Mouse (Mus musculus) olfactory bulb, adult 2 months (tissue): ENCODE data around the gene Mapkapk2. TPM values are rescaled to one million over a fixed set of nuclear protein-coding genes. Genes with fewer than 3 reads are reported as not detected.
"Not testable (repeated sequence)": the region's sequence is repeated elsewhere in the genome, so short reads cannot be mapped to it uniquely, and the experiment has no call there.

ENCODE experiments used
- H3K27ac ChIP-seq: fragments of 200-500 bp; 2 replicates; pipeline ENCODE4 v1.5.1; 2012; ENCODE audit warnings: low read depth, low read length; ENCODE audit not compliant: insufficient read depth
- H3K4me1 ChIP-seq: fragments of 200-500 bp; 2 replicates; pipeline ENCODE4 v1.6.1; 2012; ENCODE audit warnings: low read length; ENCODE audit not compliant: control insufficient read depth, insufficient read depth
- H3K4me3 ChIP-seq: fragments of 200-500 bp; 2 replicates; pipeline ENCODE4 v1.5.1; 2012; ENCODE audit warnings: mild to moderate bottlenecking, low read depth, low read length, moderate library complexity; ENCODE audit not compliant: insufficient read depth
- CTCF ChIP-seq: fragments of 200-500 bp; IDR thresholded peaks from 2 replicates; pipeline ENCODE4 v1.5.1; 2012; ENCODE audit warnings: low read depth, mild to moderate bottlenecking, low read length, moderate library complexity; ENCODE audit not compliant: insufficient read depth
- POLR2A ChIP-seq: fragments of 200-500 bp; IDR thresholded peaks from 2 replicates; pipeline ENCODE4 v1.6.1; 2012; ENCODE audit warnings: mild to moderate bottlenecking, low read depth, low read length, moderate library complexity; ENCODE audit not compliant: insufficient read depth
- WGBS: fragments of 180-500 bp; shearing (Covaris S2); methylation state at CpG from one replicate; pipeline ENCODE4 v1.1.7; 2018; 5-methylcytosine and 5-hydroxymethylcytosine counted together
- polyA plus RNA-seq: library from polyadenylated mRNA; stranded (reverse); fragments of >200 nt; gene quantifications from 2 replicates; pipeline ENCODE4 v1.2.4, GENCODE M21; 2012; ENCODE audit warnings: low replicate concordance; ENCODE audit not compliant: missing spikeins, insufficient read depth, insufficient read length

Gene Mapkapk2
- polyA plus RNA-seq = not detected in 2 replicates

GRCm38 (mm10) chr1:131097700-131098094, at the start of gene Mapkapk2:
Gene Mapkapk2, minus strand, starts transcription at chr1:131097826.
- Histone ChIP-seq H3K4me3 (peak within 1 kb of the TSS; percentile 58), H3K4me1 (peaks cover 13% of the 10 kb centered on the region; the same call in 1 of the 2 replicates), H3K27ac (peak within 1 kb of the TSS; percentile 28; the same call in 1 of the 2 replicates)
- TF ChIP-seq CTCF (no peak), POLR2A (peak; percentile 59; the same call in 1 of the 2 replicates)
- WGBS = under 1% methylated on average over 32 of the region's 32 CpGs

DNA sequence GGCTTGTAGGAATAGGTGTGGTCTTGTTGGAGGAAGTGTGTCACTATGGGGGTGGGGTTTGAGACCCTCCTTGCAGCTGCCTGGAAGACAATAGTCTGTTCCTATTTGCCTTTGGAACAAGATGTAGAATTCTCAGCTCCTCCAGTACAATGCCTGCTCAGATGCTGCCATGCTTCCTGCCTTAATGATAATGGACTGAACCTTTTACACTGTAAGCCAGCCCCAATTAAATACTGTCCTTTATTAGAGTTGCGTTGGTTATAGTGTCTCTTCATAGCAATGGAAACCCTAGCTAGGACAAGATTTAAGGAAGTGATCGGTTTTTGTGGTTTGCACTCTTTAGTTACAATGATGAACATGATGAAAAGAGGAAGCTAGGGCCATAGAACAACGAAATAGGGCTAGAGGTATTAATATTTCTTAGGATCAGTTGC, 48.6 kb upstream of the Mapkapk2 start:
- TF ChIP-seq CTCF = no peak
- no peak for TF ChIP-seq POLR2A
- 77% methylated on average over 3 of the region's 3 CpGs for WGBS
- Histone ChIP-seq H3K4me3 (no peak overlapping the region), H3K4me1 (no peaks in the 10 kb centered on the region), H3K27ac (no peak overlapping the region)

DNA sequence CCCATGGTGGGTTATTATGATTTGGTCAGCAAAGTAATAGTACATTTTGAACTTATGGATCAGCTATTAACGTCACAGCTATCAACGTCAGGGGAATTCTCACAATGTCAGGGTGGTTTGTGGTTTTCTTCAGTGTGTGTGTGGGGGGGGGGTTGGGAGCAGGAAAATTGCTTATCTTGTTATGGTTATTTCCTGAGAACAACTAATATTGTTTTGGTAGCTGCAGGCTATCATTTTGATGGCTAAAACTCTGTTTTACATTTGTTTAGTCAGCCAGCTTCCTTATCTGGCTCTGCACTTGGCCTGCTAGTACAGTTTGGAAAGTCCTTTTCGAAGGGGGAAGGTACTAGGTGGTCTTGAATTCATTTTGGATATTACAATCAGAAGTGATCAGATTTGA, 47.6 kb upstream of the Mapkapk2 start:
- 94% methylated on average over 3 of the region's 3 CpGs for WGBS
- H3K4me1 ChIP-seq, H3K27ac ChIP-seq, H3K4me3 ChIP-seq: not testable (repeated sequence)

GRCm38 (mm10) chr1:131142472-131142871, 44.8 kb upstream of the Mapkapk2 start:
- 97% methylated on average over 1 of the region's 1 CpGs for WGBS
- Histone ChIP-seq H3K27ac (no peak overlapping the region), H3K4me3 (no peak overlapping the region), H3K4me1 (no peaks in the 10 kb centered on the region)
- TF ChIP-seq CTCF (no peak), POLR2A (no peak)

DNA sequence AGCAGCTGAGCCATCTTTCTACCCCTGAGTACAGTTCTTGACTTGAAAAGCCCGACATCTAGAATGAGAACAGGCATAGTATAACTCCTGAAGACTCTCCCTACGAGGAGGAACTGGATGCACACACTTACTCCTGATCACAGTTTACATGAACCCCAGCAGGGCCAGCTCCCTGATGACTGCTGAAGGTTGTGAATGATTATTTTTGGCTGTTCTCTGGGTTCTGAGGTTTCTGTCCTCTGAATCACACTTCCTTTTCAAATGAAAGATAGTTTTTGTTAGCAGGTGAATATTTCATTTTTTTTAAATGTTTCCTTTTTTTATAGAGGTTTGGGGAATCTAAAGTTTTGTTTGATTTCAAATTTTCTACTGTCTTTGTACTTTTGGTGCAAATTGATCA, 43.8 kb upstream of the Mapkapk2 start:
- 80% methylated on average over 2 of the region's 2 CpGs for WGBS
- no peak overlapping the region for H3K4me3 ChIP-seq
- no peaks in the 10 kb centered on the region for H3K4me1 ChIP-seq
- no peak overlapping the region for H3K27ac ChIP-seq
- TF ChIP-seq CTCF (no peak), POLR2A (no peak)

DNA sequence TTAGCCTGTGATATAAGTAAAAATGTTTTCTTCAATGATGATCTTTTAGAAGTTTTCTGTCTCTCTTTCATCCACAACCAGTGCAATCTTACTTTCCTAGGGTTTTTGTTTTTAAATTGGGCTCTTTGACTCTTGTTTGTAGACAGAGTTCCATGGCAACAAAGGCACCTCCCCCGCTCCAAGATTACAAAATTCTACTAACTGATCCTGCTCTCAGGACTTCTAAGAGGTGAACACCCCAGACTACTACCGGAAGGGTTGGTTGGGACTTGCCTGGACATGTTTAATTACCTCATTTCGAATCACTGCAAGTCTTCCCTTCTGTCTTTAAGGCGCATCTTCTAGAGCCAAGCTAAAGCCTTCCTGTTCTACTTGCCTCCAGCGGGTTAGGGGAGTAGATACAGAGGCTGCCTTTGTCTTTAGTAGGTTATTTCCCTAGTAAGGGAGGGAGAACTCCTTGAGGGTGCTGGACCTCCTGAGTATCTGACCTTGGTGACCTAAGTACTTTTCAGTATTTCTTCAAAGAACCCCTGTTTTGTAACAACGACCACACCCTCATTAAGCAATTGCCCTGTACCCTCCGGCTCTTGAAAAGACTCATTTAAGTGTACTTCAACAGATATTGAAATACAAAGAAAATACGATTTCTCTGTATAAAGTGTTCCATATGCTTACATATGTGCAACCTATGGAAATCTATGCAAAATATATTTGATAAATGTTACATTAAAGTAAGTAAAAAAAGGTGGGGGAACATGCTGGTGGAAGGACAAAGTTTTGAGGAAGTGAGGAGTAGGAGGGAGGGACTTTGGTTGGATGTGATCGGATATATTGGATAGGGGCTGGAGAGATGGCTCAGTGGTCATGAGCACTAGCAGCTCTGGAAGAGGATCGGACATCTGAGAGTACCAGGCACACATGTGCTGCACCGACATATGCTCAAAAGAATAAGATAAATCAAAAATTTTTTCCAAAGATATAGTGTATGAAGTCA, 41.8 kb upstream of the Mapkapk2 start:
- Histone ChIP-seq H3K27ac (no peak overlapping the region), H3K4me3 (no peak overlapping the region), H3K4me1 (peaks cover 4% of the 10 kb centered on the region)
- TF ChIP-seq POLR2A = no peak
- no peak for TF ChIP-seq CTCF
- 70% methylated on average over 11 of the region's 11 CpGs for WGBS

- 2% methylated on average over 49 of the region's 49 CpGs for WGBS
- TF ChIP-seq CTCF = no peak
- peak; percentile 56 for TF ChIP-seq POLR2A
- H3K4me1 ChIP-seq = peaks cover 6% of the 10 kb centered on the region
- peak within 1 kb of the TSS; percentile 74 for H3K4me3 ChIP-seq
- H3K27ac ChIP-seq = peak within 1 kb of the TSS; percentile 29; the same call in 1 of the 2 replicates
These were observed 40.8 kb upstream of the Mapkapk2 start, which contains the start of gene Dyrk3 for GRCm38 (mm10) chr1:131138191-131139016. Gene Dyrk3, minus strand, starts transcription at chr1:131138340.

DNA sequence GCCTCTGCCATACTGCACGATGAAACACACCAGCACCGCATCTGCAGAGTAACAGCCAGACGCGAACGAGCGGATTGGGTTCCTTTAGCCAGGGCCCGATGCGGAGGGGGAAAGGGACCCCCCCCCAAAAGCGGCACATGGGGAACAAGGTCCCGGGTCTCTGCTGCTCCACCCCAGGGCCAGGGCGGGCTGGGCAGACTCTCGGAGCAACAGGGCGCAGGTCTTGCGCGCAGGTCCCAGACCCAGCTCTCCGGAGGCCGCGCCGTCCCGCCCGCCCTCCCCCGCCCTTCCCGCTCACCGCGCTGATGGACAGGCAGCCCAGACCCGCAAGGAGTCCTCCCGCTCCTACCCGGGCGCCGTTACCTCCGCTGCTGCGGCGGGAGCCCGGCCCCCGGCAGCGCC, 40.1 kb upstream of the Mapkapk2 start:
- WGBS = under 1% methylated on average over 29 of the region's 36 CpGs
- peaks cover 6% of the 10 kb centered on the region for H3K4me1 ChIP-seq
- TF ChIP-seq POLR2A (no peak), CTCF (no peak)
- H3K27ac ChIP-seq = no peak overlapping the region
- peak overlapping the region; percentile 74 for H3K4me3 ChIP-seq

GRCm38 (mm10) chr1:131137111-131137510, 39.5 kb upstream of the Mapkapk2 start:
- Histone ChIP-seq H3K27ac (no peak overlapping the region), H3K4me1 (peaks cover 6% of the 10 kb centered on the region), H3K4me3 (no peak overlapping the region)
- 21% methylated on average over 5 of the region's 5 CpGs for WGBS
- no peak for TF ChIP-seq POLR2A
- no peak for TF ChIP-seq CTCF
